Mouse (Mus musculus): ENCODE data around the gene Pml.
"Not testable (repeated sequence)": the region's sequence is repeated elsewhere in the genome, so short reads cannot be mapped to it uniquely, and the experiment has no call there.

Gene Pml

GRCm38 (mm10) chr9:58271109-58271508, 21.5 kb upstream of the Pml start:
- no peak for DNase-seq

- no peak for DNase-seq
Measured at GRCm38 (mm10) chr9:58270081-58270480, 20.5 kb upstream of the Pml start.

- DNase-seq = peak; percentile 80
Measured at GRCm38 (mm10) chr9:58268384-58269313, 19.1 kb upstream of the Pml start.

GRCm38 (mm10) chr9:58267046-58267445, 17.5 kb upstream of the Pml start:
- no peak for DNase-seq

GRCm38 (mm10) chr9:58266571-58267011, 17.0 kb upstream of the Pml start:
- peak; percentile 57 for DNase-seq

- DNase-seq = no peak
Measured at GRCm38 (mm10) chr9:58265368-58265767, 15.8 kb upstream of the Pml start.

GRCm38 (mm10) chr9:58262507-58262906, 12.9 kb upstream of the Pml start:
- no peak for DNase-seq

GRCm38 (mm10) chr9:58255704-58256685, 6.4 kb upstream of the Pml start:
- no peak for DNase-seq

- no peak for DNase-seq
Measured at GRCm38 (mm10) chr9:58255105-58255504, 5.5 kb upstream of the Pml start.

- DNase-seq = not testable (repeated sequence)
Measured at GRCm38 (mm10) chr9:58253805-58254122, 4.2 kb upstream of the Pml start.

- DNase-seq = peak; percentile 98
Measured at GRCm38 (mm10) chr9:58253033-58253804, 3.6 kb upstream of the Pml start, which contains the start of gene Stoml1. Gene Stoml1 (plus strand): TSS chr9:58253164.

- DNase-seq = not testable (repeated sequence)
Measured at GRCm38 (mm10) chr9:58250730-58251129, 1.1 kb upstream of the Pml start.

GRCm38 (mm10) chr9:58250322-58250721, 736 bp upstream of the Pml start:
- DNase-seq = no peak

GRCm38 (mm10) chr9:58248746-58249413, 706 bp downstream of the Pml start:
- no peak for DNase-seq

GRCm38 (mm10) chr9:58247064-58247759, 2.4 kb downstream of the Pml start:
- peak; percentile 92 for DNase-seq

- no peak for DNase-seq
Measured at GRCm38 (mm10) chr9:58246083-58246591, 3.4 kb downstream of the Pml start.

- DNase-seq = no peak
Measured at GRCm38 (mm10) chr9:58243696-58244095, 5.9 kb downstream of the Pml start.

GRCm38 (mm10) chr9:58242696-58243095, 6.9 kb downstream of the Pml start:
- no peak for DNase-seq

- DNase-seq = peak; percentile 60
Measured at GRCm38 (mm10) chr9:58241780-58242485, 7.7 kb downstream of the Pml start.

- no peak for DNase-seq
Measured at GRCm38 (mm10) chr9:58234502-58235015, 15.0 kb downstream of the Pml start.

All from lung, postnatal 10 days (tissue).